Mouse (Mus musculus) stomach, postnatal 0 days (tissue): ENCODE data around the gene Cdiptos.

ENCODE experiments used
- CTCF ChIP-seq: IDR thresholded peaks from 2 replicates; pipeline ENCODE4 v1.5.1; 2016; ENCODE audit warnings: antibody characterized with exemption, low read depth, mild to moderate bottlenecking, moderate library complexity
- EP300 ChIP-seq: optimal IDR thresholded peaks from 2 replicates; pipeline ENCODE3; 2016; ENCODE audit warnings: antibody characterized with exemption

DNA sequence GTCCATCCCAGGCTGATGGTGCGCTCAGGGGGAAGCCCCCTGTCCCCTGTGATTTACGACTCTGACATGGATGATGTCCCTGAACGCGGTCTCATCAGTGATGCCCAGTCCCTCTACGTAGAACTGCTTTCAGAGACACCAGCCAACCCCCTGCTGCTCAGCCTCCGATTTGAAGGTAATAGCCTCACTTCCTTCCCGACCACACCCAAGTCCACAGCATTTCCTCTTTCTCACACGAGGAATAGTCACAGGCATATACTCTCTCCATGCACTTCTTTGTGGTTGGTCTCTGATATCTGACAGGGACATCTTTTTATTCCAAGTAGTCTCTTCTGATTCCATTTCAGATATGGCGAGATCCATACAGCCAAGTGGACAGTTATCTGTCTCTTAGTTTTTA lies 16.1 kb downstream of the Cdiptos start:
- TF ChIP-seq CTCF (no peak), EP300 (no peak)
